Mouse (Mus musculus) liver, embryonic 18 days (tissue): Measurements from ENCODE around the gene Gm21974. TPM values are rescaled to one million over a fixed set of nuclear protein-coding genes. Genes with fewer than 3 reads are reported as not detected.

Experiments
- polyA plus RNA-seq: library from polyadenylated mRNA; depleted of rRNA; stranded (reverse); fragments of >200 nt; gene quantifications from 2 replicates; pipeline ENCODE4 v1.2.3, GENCODE M21; 2012; rRNA removed

The Gm21974 gene
- not detected in 2 replicates for polyA plus RNA-seq

DNA sequence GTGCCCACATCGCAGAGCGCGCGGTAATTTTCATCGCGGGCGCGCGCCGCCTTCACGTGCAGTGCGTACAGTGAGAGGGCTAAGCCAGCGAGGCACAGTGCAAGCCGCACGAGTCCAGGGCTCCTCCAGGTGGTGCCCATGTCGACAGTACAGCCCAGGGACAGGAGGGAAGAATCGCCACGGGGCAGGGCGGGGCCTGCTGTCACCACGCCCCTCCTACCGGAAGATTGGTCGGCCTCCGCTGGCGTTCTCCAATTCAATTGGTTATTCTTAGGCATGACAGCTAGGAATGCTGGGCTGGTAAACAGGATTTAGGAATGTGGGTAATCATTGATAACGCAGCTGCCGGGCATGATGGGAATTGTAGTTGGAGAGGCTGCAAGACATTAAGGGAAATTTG lies at the start of gene Gm21974, which contains the start of gene Vkorc1:
Gm21974 (minus strand) TSS at position 13 of the 400 bp plus-strand sequence.
Vkorc1 (minus strand) TSS at position 176 of the 400 bp plus-strand sequence.

GRCm38 (mm10) chr7:127929923-127930322 lies 34.7 kb upstream of the Gm21974 start, which contains the start of gene Prss8:
Prss8 (minus strand) TSS chr7:127930104.

GRCm38 (mm10) chr7:127912190-127912871 lies 17.1 kb upstream of the Gm21974 start, which contains the start of gene Kat8:
Kat8 (plus strand) TSS chr7:127912516.

DNA sequence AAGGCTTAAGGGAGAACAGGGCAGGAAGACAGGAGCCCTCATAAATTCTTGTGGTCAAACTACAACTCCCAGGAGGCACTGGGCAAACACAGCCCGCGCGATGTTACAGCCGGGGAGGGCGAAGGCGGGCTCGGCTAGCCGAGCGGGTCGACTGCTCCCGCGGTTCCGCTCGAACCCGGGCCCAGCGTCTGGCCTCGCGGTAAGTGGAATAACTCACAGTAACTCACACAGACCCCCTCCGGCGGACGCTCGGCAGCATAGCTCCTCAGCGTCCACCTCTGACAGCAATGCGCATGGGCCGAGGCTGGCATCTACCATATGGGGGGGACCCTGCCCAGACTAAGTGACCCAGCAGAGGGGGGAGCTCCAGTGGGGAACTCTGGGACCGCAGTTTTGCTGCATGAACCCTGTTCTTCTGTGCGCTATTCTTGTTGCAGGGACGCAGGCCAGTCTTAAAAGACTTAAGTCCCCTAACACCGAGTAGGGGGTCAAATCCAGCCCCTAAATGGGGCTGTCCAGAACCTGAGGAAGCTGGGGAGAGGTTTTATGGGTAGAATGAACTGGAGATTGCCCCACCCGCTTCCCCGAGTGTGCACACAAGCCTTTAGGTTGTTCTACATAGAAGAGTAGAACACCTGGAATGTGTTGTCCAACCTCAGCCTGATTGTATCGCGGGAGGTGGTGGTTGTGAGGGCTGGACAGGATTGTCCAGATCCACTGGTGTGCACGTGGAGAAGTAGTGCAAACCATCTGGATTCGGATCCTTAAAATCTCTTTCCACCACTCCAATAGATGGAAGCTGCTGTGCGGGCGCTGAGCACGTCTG lies 8.9 kb upstream of the Gm21974 start, which contains the start of gene Bckdk:
Bckdk (plus strand) TSS at position 112 of the 826 bp plus-strand sequence.

DNA sequence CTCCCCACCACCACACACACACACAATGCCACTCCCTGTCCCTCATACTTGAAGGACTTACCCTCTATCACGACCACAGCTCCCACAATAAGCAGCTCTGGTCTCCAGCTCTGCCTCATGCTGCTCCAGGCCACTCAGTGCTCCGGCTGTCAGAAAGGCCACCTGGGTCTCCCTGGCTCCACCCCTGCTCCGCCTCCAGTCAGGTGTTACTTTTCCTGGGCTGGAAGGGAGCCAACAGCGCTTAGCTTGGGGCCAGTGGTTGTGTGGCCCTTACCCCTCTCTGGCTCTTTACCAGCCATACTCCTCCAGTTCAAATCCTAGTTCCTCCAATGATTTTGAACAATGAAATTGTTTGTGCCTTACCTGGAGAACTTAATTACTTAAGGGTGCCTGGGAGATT lies 4.5 kb downstream of the Gm21974 start, which contains the start of gene Prss53:
Prss53 (minus strand) TSS at position 173 of the 400 bp plus-strand sequence.

DNA sequence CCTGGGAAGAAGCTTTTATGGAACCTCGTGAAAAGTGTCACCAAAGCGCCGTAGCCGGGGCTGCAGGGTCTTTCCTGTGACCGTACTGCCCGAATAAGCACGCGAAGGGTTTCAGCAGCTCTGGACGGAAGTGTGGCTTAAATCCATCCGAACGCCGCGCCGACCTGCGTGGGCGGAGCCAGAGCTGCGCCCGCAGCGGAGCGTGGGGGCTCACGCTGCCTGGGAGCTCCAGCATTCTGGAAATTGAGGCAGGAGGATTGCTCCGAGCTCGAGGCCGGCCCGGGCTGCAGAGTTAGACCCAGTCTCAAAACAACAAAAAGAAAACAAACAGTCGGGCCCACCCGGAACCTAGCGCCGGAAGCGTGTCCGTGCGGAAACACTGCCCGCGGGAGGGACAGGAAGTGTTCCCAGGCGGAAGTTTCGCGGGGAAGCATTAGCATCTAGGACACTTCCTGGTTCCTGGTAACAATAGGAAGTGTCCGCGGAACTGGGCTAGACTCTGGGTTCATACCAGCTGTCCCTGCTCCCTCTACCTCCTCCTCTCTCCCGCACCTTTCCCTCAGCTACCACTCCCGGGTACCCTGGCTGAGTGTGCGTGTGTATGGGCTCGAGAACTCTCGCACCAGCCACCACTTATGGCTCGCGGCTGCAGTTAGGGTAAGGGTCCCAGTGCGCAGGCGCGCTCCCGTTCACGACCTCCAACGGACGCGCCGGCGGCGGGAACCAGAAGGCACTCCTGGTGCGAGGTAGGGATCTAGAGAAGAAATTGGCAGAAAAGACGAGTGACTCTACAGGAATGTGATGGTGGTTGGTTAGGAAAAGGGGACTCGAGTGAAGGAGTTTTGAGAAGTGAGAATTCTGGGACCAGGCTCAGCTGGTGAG lies 18.5 kb downstream of the Gm21974 start, which contains the start of gene Zfp668:
Zfp668 (minus strand) TSS at position 362 of the 882 bp plus-strand sequence.

DNA sequence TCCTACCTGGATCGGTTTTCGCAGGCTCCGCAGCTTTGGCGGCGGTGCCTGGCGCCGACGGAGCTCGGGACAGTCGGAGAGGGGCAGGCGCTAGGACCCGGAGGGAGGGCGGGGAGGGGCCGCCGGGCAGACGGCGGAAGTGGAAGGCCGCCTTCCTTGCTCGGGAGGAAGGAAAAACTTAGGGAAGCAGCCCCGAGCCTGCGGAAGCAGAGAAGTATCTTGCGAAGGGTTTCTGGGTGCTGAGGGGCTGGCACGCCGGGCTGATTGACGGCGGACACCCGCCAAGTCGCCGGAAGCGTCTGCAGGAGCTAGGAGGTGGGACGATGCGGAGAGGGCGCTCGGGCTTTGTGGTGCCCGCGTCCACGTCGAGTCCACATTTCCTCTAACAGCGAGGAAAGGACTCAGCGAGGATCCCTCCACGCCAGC lies 19.2 kb downstream of the Gm21974 start, which contains the start of gene Zfp646:
Zfp646 (plus strand) TSS at position 181 of the 426 bp plus-strand sequence.

Other genes with a start within 250 kb of the Gm21974 start
- 12.7 and 12.9 TPM in 2 replicates for gene Bcl7c, start 186.5 kb downstream of the Gm21974 start, polyA plus RNA-seq
- gene Ctf1, start 182.7 kb downstream of the Gm21974 start, polyA plus RNA-seq = 6.2 and 6.4 TPM in 2 replicates
- gene Ctf2, start 163.3 kb downstream of the Gm21974 start, polyA plus RNA-seq = not detected in 2 replicates
- 5.1 and 5.4 TPM in 2 replicates for gene Fbxl19, start 150.9 kb downstream of the Gm21974 start, polyA plus RNA-seq
- 11.4 and 12.1 TPM in 2 replicates for gene Orai3, start 125.6 kb downstream of the Gm21974 start, polyA plus RNA-seq
- gene Setd1a, start 118.8 kb downstream of the Gm21974 start, polyA plus RNA-seq = 3.8 and 4.8 TPM in 2 replicates
- gene Gm49388, start 109.8 kb downstream of the Gm21974 start, polyA plus RNA-seq = 0.12 TPM in 1 of 2 replicates, not detected in the other
- 228 and 255 TPM in 2 replicates for gene Hsd3b7, start 94.8 kb downstream of the Gm21974 start, polyA plus RNA-seq
- 39.6 and 41.1 TPM in 2 replicates for gene Stx4a, start 71.2 kb downstream of the Gm21974 start, polyA plus RNA-seq
- gene Stx1b, start 70.9 kb downstream of the Gm21974 start, polyA plus RNA-seq = 2.5 and 2.9 TPM in 2 replicates
- gene Zfp646, start 19.2 kb downstream of the Gm21974 start, polyA plus RNA-seq = 5.3 and 5.5 TPM in 2 replicates
- 1.7 and 1.9 TPM in 2 replicates for gene Zfp668, start 18.6 kb downstream of the Gm21974 start, polyA plus RNA-seq
- 1.8 and 1.9 TPM in 2 replicates for gene Prss53, start 4.5 kb downstream of the Gm21974 start, polyA plus RNA-seq
- 384 and 432 TPM in 2 replicates for gene Vkorc1, start 163 bp upstream of the Gm21974 start, polyA plus RNA-seq
- 21.6 TPM in 2 replicates for gene Bckdk, start 8.6 kb upstream of the Gm21974 start, polyA plus RNA-seq
- gene Kat8, start 17.1 kb upstream of the Gm21974 start, polyA plus RNA-seq = 11.1 and 11.5 TPM in 2 replicates
- 24.5 and 29.4 TPM in 2 replicates for gene Prss8, start 34.6 kb upstream of the Gm21974 start, polyA plus RNA-seq
- 3.5 and 4.0 TPM in 2 replicates for gene Prss36, start 51.3 kb upstream of the Gm21974 start, polyA plus RNA-seq
- gene Fus, start 72.0 kb upstream of the Gm21974 start, polyA plus RNA-seq = 203 and 208 TPM in 2 replicates
- 17.8 and 18.5 TPM in 2 replicates for gene Pycard, start 98.4 kb upstream of the Gm21974 start, polyA plus RNA-seq
- 0.07 TPM in 2 replicates for gene Trim72, start 108.5 kb upstream of the Gm21974 start, polyA plus RNA-seq
- gene Itgam, start 167.2 kb upstream of the Gm21974 start, polyA plus RNA-seq = 11.7 and 16.8 TPM in 2 replicates
- 0.12 and 0.17 TPM in 2 replicates for gene Gm49368, start 167.2 kb upstream of the Gm21974 start, polyA plus RNA-seq
- gene Itgax, start 234.1 kb upstream of the Gm21974 start, polyA plus RNA-seq = 0.24 and 0.34 TPM in 2 replicates